Mouse (Mus musculus) liver, embryonic 14.5 days (tissue): Measurements from ENCODE around the gene Stambp. TPM values are rescaled to one million over a fixed set of nuclear protein-coding genes. Genes with fewer than 3 reads are reported as not detected.
A peak's percentile ranks its signal among the peaks of the same experiment; 100 is the strongest.

Source experiments
- ATAC-seq: fragments of 200-750 bp; cut with Nextera tagmentation; 2 replicates; pipeline ENCODE4 v1.8.0; 2017; ENCODE audit warnings: moderate number of reproducible peaks, mild to moderate bottlenecking, moderate library complexity; ENCODE audit not compliant: insufficient read depth
- DNase-seq, 3 experiments: peaks; one replicate each; pipeline ENCODE4 v3.0.0-alpha.2; 2012 to 2013; ENCODE audit warnings: low read depth in 3 of 3, low spot score in 3 of 3
- H3K27ac ChIP-seq: fragments of 300-500 bp; sonication (generic); 2 replicates; pipeline ENCODE4 v1.5.1; 2014; ENCODE audit warnings: moderate library complexity, mild to moderate bottlenecking, control low read depth, inconsistent platforms
- H3K27me3 ChIP-seq: fragments of 300-500 bp; sonication (generic); 2 replicates; pipeline ENCODE4 v1.6.1; 2014; ENCODE audit warnings: mild to moderate bottlenecking, low read length, moderate library complexity; ENCODE audit not compliant: control insufficient read depth, insufficient read depth
- H3K36me3 ChIP-seq: fragments of 300-500 bp; sonication (generic); replicated peaks from 2 replicates; pipeline ENCODE4 v1.6.1; 2014; ENCODE audit warnings: low read depth; ENCODE audit not compliant: control insufficient read depth, insufficient read depth
- H3K4me1 ChIP-seq, 2 experiments: fragments of 200-500 bp in 1 of 2; fragments of 300-500 bp in 1 of 2; sonication (generic) in 1 of 2; replicated peaks; 2 replicates each; pipeline ENCODE4 v1.6.1; 2012 to 2014; ENCODE audit warnings: antibody characterized with exemption in 1 of 2, inconsistent platforms in 1 of 2, low read length in 1 of 2; ENCODE audit not compliant: control insufficient read depth in 2 of 2, insufficient read depth in 2 of 2
- H3K4me2 ChIP-seq: fragments of 300-500 bp; sonication (generic); 2 replicates; pipeline ENCODE4 v1.6.1; 2014; ENCODE audit warnings: low read depth, mild to moderate bottlenecking, control low read depth, moderate library complexity
- H3K4me3 ChIP-seq, 2 experiments: fragments of 200-500 bp in 1 of 2; fragments of 300-500 bp in 1 of 2; sonication (generic) in 1 of 2; 2 replicates each; pipeline ENCODE4 v1.5.1; 2012 to 2014; ENCODE audit warnings: low read depth in 2 of 2, low read length in 2 of 2, mild to moderate bottlenecking in 2 of 2, control low read depth in 1 of 2, inconsistent platforms in 1 of 2, moderate library complexity in 1 of 2; ENCODE audit not compliant: insufficient read depth in 1 of 2
- H3K9ac ChIP-seq: fragments of 300-500 bp; sonication (generic); replicated peaks from 2 replicates; pipeline ENCODE4 v1.6.1; 2014; ENCODE audit warnings: mild to moderate bottlenecking, control low read depth, moderate library complexity
- H3K9me3 ChIP-seq: fragments of 300-500 bp; sonication (generic); 2 replicates; pipeline ENCODE4 v1.6.1; 2016; ENCODE audit warnings: low read length, mixed read lengths; ENCODE audit not compliant: control insufficient read depth
- CTCF ChIP-seq: IDR thresholded peaks from 2 replicates; pipeline ENCODE4 v1.5.1; 2016; ENCODE audit warnings: antibody characterized with exemption, low read depth, control low read depth
- EP300 ChIP-seq: IDR thresholded peaks from 2 replicates; pipeline ENCODE4 v1.6.1; 2016; ENCODE audit warnings: antibody characterized with exemption, low read depth
- WGBS: fragments of 180-500 bp; shearing (Covaris S2); extraction: QIAGEN DNeasy Blood & Tissue Kit; methylation state at CpG from one replicate; pipeline ENCODE4 v1.1.7; 2014; ENCODE audit not compliant: insufficient replicate concordance; 5-methylcytosine and 5-hydroxymethylcytosine counted together
- polyA plus RNA-seq, 2 experiments: library from polyadenylated mRNA; depleted of rRNA in 1 of 2; stranded (reverse) in 1 of 2; unstranded in 1 of 2; fragments of >200 nt; fragmentation: Nextera tagmentation in 1 of 2; extraction: Ambion mirVana in 1 of 2; gene quantifications; 2 replicates each; pipeline versions ENCODE4 v1.2.1 to v1.2.3; 2012 to 2014

The Stambp gene
- 5.1 and 6.2 TPM in 2 replicates for polyA plus RNA-seq (2012; rRNA removed)
- 9.9 and 10.1 TPM in 2 replicates for polyA plus RNA-seq (2014; fragmentation: Nextera tagmentation; extraction: Ambion mirVana)

DNA sequence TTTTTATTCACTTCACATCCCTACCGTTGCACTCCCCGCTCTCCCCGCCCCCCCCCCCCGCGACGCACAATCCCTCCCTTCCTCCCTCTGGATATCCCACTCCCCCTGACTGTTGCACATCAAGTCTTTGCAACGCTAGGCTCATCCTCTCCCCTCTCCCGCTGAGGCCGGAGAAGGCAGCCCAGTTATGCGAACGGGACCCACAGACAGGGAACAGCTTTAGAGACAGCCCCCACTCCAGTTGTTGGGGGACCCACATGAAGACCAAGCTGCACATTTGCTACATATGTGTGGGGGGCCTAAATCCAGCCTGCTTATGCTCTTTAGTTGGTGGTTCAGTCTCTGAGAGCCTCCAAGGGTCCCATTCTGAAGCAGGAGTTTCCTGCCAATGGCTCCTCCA is at the start of gene Stambp:
TSS of gene Stambp (minus strand) at position 59 of the 400 bp plus-strand sequence.
- Histone ChIP-seq H3K4me3 (peak within 1 kb of the TSS; percentile 87 to 92), H3K27me3 (no peaks in the 10 kb centered on the region; the same call in none of the 2 replicates), H3K4me1 (peaks cover 6 to 13% of the 10 kb centered on the region in 2 experiments), H3K4me2 (peak within 1 kb of the TSS; percentile 76), H3K36me3 (no peaks in the 10 kb centered on the region), H3K9me3 (no peaks in the 10 kb centered on the region), H3K27ac (peak within 1 kb of the TSS; percentile 16; the same call in 1 of the 2 replicates), H3K9ac (peak within 1 kb of the TSS; percentile 80)
- WGBS, result 0% methylated on average over 7 of the region's 11 CpGs
- ATAC-seq, result peak; percentile 55
- TF ChIP-seq CTCF (no peak), EP300 (no peak)
- DNase-seq, result no peak

DNA sequence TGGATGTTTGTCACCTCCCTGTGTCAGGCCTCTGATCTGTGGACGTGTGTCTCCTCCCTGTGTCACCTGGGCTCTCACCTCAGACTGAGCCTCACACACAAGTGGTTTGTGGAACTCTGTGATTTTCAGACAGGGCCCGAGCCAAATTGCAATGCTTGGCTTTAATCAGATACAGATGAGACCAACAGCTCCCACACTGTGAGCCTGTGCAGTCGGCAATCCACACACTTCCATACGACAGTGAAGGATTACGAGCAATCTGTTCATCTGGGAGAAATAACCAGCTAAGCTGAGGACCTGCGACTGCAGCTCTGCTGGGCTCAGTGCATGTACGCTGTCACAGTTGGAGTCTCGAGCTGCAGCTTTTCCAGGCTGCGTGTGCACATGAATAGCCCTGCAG is 47.4 kb upstream of the Stambp start:
- Histone ChIP-seq H3K9ac (no peak overlapping the region), H3K27me3 (no peaks in the 10 kb centered on the region), H3K27ac (no peak overlapping the region), H3K4me3 (no peak overlapping the region), H3K9me3 (no peaks in the 10 kb centered on the region), H3K4me2 (no peak overlapping the region), H3K4me1 (no peaks in the 10 kb centered on the region), H3K36me3 (no peaks in the 10 kb centered on the region)
- TF ChIP-seq EP300 (no peak), CTCF (no peak)
- WGBS, result 58% methylated on average over 9 of the region's 9 CpGs
- ATAC-seq (no peak), DNase-seq (no peak)

DNA sequence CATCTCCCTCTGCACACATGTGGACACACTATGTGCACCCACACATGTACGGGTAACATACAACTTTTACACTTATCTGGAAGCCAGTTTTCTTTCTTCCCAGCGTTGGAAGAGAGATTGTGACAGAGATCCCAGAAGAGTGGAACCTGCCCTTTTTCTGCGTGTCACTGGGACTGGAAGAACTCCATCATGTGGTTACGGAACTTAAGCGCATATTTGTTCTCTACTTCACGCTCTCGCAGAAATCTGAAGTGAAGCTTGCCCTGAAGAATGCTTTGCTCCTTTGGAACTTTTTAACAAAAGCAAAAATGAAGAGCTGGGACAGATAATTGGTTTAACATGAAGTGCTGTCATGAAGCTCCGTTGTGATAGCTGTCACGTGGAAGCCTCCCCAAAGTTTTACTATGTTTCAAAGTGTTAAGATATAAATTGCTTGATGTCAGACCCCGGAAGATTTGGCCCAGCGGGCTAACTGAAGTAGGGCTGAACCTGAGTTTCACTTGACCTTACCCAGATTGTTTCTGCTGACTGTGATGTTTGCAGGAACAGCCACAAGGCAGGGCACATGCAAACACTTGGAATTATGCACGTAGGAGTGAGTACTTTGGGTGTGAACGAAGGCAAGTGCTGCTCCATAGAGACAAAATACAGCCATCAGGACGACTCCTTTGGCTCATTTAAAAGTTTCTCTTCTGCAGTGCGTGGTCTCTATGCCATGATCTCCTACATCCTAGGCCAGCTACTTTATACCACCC is 45.2 kb upstream of the Stambp start:
- ATAC-seq (no peak), DNase-seq (no peak)
- H3K4me2 ChIP-seq, result no peak overlapping the region
- H3K9ac ChIP-seq, result no peak overlapping the region
- H3K4me1 ChIP-seq, result no peaks in the 10 kb centered on the region
- WGBS, result 65% methylated on average over 15 of the region's 15 CpGs
- H3K9me3 ChIP-seq, result no peaks in the 10 kb centered on the region
- H3K27ac ChIP-seq, result no peak overlapping the region
- no peaks in the 10 kb centered on the region for H3K36me3 ChIP-seq
- no peak for TF ChIP-seq CTCF
- TF ChIP-seq EP300, result no peak
- no peaks in the 10 kb centered on the region for H3K27me3 ChIP-seq
- H3K4me3 ChIP-seq, result no peak overlapping the region

DNA sequence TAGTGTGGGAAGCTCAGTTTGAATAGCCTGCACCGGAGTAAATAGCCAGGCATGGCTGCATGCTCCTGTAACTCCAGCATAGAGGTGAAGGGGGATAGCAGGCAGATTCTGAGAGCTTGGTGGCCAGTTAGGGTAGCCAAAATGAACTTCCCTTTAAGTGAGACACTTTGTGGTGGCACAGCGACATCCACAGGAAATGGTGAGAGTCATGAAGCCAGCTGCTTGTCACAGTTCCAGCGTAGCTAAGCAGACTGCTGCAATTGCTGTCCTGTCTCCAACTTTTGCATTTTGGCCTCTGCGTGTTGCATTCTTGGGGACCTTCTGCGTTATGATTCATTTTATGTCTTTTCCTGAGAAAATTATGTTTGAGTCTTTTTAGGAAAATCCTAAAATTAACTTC is 44.0 kb upstream of the Stambp start:
- TF ChIP-seq EP300 (no peak), CTCF (peak; percentile 46)
- Histone ChIP-seq H3K9ac (no peak overlapping the region), H3K27ac (no peak overlapping the region), H3K36me3 (no peaks in the 10 kb centered on the region), H3K4me2 (no peak overlapping the region), H3K27me3 (no peaks in the 10 kb centered on the region), H3K9me3 (no peaks in the 10 kb centered on the region), H3K4me1 (no peaks in the 10 kb centered on the region), H3K4me3 (no peak overlapping the region)
- DNase-seq, result peak in 1 of 3 experiments; percentile 7
- no peak for ATAC-seq
- WGBS, result 40% methylated on average over 5 of the region's 5 CpGs

DNA sequence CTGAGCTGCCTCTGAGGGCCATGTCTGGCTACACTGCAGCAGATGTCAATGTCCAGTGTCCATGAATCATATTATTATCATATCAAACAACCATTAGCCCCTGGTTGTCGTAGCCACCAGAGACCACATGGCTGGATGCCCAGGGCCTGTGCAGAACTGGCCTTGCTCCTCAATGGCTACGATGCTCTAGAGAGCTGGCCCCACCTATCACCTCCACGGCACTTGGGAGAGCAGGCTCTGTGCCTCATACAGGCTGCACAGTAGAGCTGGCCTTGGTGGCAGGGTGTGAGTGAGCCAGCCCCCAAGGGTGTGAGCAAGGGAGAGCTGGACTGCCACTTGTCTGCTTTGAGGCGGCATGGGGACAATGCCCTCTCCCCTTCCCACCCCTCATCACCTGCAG is 41.9 kb upstream of the Stambp start:
- no peak overlapping the region for H3K4me2 ChIP-seq
- no peaks in the 10 kb centered on the region for H3K27me3 ChIP-seq
- no peak overlapping the region for H3K4me3 ChIP-seq
- WGBS, result 67% methylated on average over 4 of the region's 4 CpGs
- no peaks in the 10 kb centered on the region for H3K4me1 ChIP-seq
- no peak overlapping the region for H3K27ac ChIP-seq
- H3K9ac ChIP-seq, result no peak overlapping the region
- DNase-seq (no peak), ATAC-seq (no peak)
- H3K9me3 ChIP-seq, result no peaks in the 10 kb centered on the region
- TF ChIP-seq EP300, result no peak
- TF ChIP-seq CTCF, result no peak
- no peaks in the 10 kb centered on the region for H3K36me3 ChIP-seq
